Mouse (Mus musculus) limb, embryonic 13.5 days (tissue): ENCODE measurements around the gene Ripor2. TPM values are rescaled to one million over a fixed set of nuclear protein-coding genes. Genes with fewer than 3 reads are reported as not detected.

Experiments used
- ATAC-seq: fragments of 200-750 bp; cut with Nextera tagmentation; 2 replicates; pipeline ENCODE4 v1.8.0; 2017; ENCODE audit warnings: low read depth, moderate number of reproducible peaks, moderate TSS enrichment; ENCODE audit not compliant: low FRiP score
- H3K27ac ChIP-seq: fragments of 300-500 bp; sonication (generic); 2 replicates; pipeline ENCODE4 v1.5.1; 2015; ENCODE audit warnings: inconsistent platforms, mild to moderate bottlenecking, moderate library complexity
- H3K27me3 ChIP-seq: fragments of 300-500 bp; sonication (generic); 2 replicates; pipeline ENCODE4 v1.6.1; 2015; ENCODE audit warnings: mild to moderate bottlenecking, inconsistent platforms
- H3K36me3 ChIP-seq: fragments of 300-500 bp; sonication (generic); 2 replicates; pipeline ENCODE4 v1.6.1; 2015; ENCODE audit warnings: inconsistent platforms, mild to moderate bottlenecking, moderate library complexity
- H3K4me1 ChIP-seq: fragments of 300-500 bp; sonication (generic); 2 replicates; pipeline ENCODE4 v1.6.1; 2015; ENCODE audit warnings: inconsistent platforms
- H3K4me2 ChIP-seq: fragments of 300-500 bp; sonication (generic); replicated peaks from 2 replicates; pipeline ENCODE4 v1.6.1; 2015; ENCODE audit warnings: inconsistent platforms, mild to moderate bottlenecking, moderate library complexity
- H3K4me3 ChIP-seq: fragments of 300-500 bp; sonication (generic); 2 replicates; pipeline ENCODE4 v1.5.1; 2015; ENCODE audit warnings: moderate library complexity, mild to moderate bottlenecking, inconsistent platforms
- H3K9ac ChIP-seq: fragments of 300-500 bp; sonication (generic); 2 replicates; pipeline ENCODE4 v1.6.1; 2015; ENCODE audit warnings: mild to moderate bottlenecking, inconsistent platforms
- H3K9me3 ChIP-seq: fragments of 300-500 bp; sonication (generic); 2 replicates; pipeline ENCODE4 v1.6.1; 2016; ENCODE audit warnings: inconsistent platforms
- WGBS: fragments of 180-500 bp; shearing (Covaris S2); methylation state at CpG from one replicate; pipeline ENCODE4 v1.1.7; 2015; 5-methylcytosine and 5-hydroxymethylcytosine counted together
- polyA plus RNA-seq: library from polyadenylated mRNA; unstranded; fragments of >200 nt; fragmentation: Nextera tagmentation; extraction: Ambion mirVana; gene quantifications from 2 replicates; pipeline ENCODE4 v1.2.1, GENCODE M21; 2015

The Ripor2 gene
- polyA plus RNA-seq, 1 experiment from 2014 or later = 4.2 TPM

DNA sequence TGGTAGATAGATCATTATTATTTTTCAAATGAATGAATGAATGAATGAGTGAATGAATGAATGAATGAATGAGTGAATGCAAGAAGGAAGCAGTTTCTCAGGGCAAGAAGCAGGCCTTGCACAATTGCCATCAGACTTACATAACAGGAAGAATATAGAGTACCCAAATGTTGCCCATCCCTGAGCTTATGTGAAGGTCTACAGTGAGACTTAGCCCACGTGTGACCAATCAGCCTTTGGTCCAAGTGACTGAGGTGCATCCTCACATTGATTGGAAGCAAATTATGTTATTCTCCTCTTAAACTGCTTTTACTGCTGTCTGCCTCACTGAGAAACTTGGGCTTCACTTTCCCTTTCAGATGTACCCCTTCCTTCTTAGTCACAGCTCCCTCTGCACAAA is 26.7 kb downstream of the Ripor2 start:
- ATAC-seq = no peak

DNA sequence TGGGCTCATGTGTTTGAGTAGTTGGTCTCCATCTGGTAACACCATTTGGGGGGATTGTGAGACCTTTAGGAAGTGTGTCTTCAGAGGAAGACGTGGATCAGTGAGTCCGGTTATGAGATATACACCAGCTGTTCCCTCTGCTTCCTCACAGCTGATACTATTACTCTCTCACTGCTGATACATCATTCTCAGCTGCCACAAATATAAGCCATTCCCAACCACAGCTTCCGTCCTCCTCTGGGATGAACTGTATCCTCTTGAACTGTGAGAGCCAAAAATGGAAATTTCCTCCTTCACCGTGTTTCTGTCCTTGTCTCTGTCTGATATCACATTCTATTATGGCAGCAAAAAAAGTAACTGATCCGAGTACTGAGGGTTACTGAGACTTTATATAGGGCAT is 28.9 kb downstream of the Ripor2 start:
- ATAC-seq = no peak
- Histone ChIP-seq H3K4me2 (no peak overlapping the region), H3K9ac (no peak overlapping the region), H3K4me3 (no peak overlapping the region), H3K9me3 (no peaks in the 10 kb centered on the region), H3K27me3 (no peaks in the 10 kb centered on the region), H3K36me3 (no peaks in the 10 kb centered on the region), H3K4me1 (0 out of 2 replicates have a peak, but pooled peaks cover 5% of the 10 kb centered on the region), H3K27ac (no peak overlapping the region)
- WGBS = 74% methylated on average over 5 of the region's 5 CpGs

More for the DNA sequence above, 26.7 kb downstream of the Ripor2 start:
- H3K4me1 ChIP-seq = peaks cover 19% of the 10 kb centered on the region
- H3K9ac ChIP-seq = no peak overlapping the region
- H3K4me2 ChIP-seq = no peak overlapping the region
- no peak overlapping the region for H3K27ac ChIP-seq
- no peaks in the 10 kb centered on the region for H3K9me3 ChIP-seq
- WGBS = 70% methylated on average over 1 of the region's 1 CpGs
- no peaks in the 10 kb centered on the region for H3K36me3 ChIP-seq
- H3K27me3 ChIP-seq = no peaks in the 10 kb centered on the region
- H3K4me3 ChIP-seq = no peak overlapping the region

DNA sequence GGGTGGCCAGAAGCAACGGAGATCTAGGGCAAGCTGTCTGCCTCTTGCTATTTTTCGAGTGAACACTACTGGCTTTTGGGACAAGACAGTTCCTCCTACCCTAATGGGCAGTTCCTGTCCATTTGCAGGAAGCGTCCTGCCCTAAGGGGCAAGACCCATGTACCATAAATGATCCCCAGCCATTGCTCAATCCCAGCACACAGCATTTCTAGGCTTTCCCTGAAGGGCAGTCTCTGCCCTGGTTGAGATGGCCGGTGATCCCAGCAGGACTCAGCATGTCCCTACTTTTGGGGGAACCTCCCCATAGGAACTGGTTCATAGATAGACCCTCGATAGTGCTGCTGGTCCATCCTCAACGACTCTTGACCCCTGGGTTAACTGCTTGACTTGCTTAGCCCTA is 31.0 kb downstream of the Ripor2 start:
- 63% methylated on average over 6 of the region's 6 CpGs for WGBS
- no peak overlapping the region for H3K4me3 ChIP-seq

DNA sequence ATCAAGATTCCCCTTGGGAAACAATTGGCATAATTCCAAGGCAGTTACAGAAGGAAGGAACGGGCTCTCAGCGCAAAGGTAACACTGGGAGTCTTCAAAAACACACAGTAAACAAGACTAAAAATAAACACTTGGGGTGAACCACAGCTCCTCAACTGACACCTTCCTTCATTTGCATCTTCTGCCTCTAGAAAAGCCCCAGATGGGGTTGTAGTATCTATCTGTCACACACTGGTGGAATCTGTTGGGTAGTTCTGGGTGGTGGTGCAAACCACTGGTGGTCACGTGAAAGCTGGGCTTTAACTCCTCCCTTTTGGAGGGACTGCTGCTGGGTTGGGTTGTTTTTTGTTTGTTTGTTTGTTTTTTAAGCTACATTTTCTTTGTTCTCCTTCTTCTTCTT is 31.4 kb downstream of the Ripor2 start:
- Histone ChIP-seq H3K27me3 (no peaks in the 10 kb centered on the region), H3K9me3 (no peaks in the 10 kb centered on the region), H3K4me3 (no peak overlapping the region), H3K27ac (no peak overlapping the region), H3K9ac (no peak overlapping the region), H3K4me1 (0 out of 2 replicates have a peak, but pooled peaks cover 5% of the 10 kb centered on the region), H3K36me3 (no peaks in the 10 kb centered on the region), H3K4me2 (no peak overlapping the region)
- WGBS = 70% methylated on average over 3 of the region's 3 CpGs
- ATAC-seq = no peak

More for the DNA sequence above, 31.0 kb downstream of the Ripor2 start:
- no peaks in the 10 kb centered on the region for H3K9me3 ChIP-seq
- H3K4me2 ChIP-seq = no peak overlapping the region
- no peak overlapping the region for H3K9ac ChIP-seq
- no peak for ATAC-seq
- no peak overlapping the region for H3K27ac ChIP-seq
- no peaks in the 10 kb centered on the region for H3K27me3 ChIP-seq
- 0 out of 2 replicates have a peak, but pooled peaks cover 5% of the 10 kb centered on the region for H3K4me1 ChIP-seq
- no peaks in the 10 kb centered on the region for H3K36me3 ChIP-seq

DNA sequence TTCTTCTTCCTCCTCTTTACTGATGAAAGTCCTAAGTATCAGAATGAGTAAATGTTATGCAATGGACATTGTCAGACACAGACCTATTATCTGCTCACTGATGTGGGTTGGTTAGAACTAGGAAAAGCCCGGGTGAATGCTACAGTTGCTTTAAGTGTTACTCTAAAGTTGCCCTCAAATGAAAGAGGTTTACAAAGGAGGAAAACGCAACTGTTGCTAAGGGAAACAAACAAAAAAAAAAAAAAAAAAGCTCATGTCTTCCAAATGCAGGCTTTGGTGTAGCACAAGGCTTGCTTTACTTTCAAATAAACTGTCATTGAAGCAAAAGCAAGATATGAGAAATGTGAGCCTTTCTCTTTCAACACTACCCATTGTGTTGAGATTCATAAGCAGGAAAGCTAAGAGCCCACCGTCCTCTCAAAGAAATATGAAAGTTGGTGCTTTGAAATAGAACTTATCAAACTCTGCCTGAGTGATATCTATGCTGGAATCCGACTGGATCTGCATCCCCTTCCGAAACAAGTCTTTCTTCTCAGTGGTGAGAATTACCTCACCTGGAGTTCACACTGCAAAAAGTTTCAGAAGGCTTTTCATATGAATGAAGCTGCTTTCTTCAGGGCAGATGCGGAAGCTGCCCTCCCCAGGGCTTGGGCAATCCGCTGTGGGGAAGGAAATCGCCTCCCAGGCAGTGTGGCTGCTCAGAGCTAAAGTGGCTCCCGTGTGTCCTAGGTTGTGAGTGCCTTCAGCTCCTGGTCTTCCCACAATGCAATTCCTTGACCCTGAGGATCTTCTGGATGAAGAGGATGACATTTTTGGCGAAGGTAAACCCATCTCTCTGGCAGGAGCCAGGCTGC is 32.2 kb downstream of the Ripor2 start:
- no peak overlapping the region for H3K27ac ChIP-seq
- H3K36me3 ChIP-seq = no peaks in the 10 kb centered on the region
- H3K9me3 ChIP-seq = no peaks in the 10 kb centered on the region
- no peak overlapping the region for H3K9ac ChIP-seq
- WGBS = 67% methylated on average over 10 of the region's 10 CpGs
- no peak overlapping the region for H3K4me3 ChIP-seq
- no peak for ATAC-seq
- 0 out of 2 replicates have a peak, but pooled peaks cover 5% of the 10 kb centered on the region for H3K4me1 ChIP-seq
- no peaks in the 10 kb centered on the region for H3K27me3 ChIP-seq
- no peak overlapping the region for H3K4me2 ChIP-seq

DNA sequence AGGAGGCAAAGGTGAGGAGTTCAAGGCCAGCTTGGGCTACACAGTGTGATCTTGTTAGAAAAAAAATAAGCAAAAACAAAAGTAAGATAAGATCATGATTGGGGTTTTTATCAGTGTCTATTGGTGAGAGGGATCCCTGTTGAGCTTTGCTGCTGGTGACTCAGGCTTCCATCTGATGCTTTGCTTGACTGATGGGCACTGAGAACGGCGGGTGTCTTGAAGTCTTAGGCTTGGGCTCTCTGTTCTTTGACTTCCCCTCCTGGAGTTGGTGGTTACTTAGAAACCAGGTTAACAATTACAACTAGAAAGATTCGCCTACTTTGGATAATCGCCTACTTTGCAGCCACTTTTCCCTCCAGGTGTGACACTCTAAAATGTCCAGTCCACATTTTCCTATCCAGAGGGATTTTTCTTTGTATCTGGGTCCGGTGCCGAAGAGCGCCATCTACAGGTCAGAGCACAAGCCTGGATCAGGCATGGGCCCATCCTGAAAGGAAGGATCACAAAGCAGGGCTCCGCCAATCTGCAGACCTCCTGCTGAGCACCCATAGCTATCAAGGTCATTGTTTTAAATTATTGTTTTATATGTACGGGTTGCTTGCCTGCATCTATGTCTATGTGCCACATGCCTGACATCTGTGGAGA is 34.1 kb downstream of the Ripor2 start:
- Histone ChIP-seq H3K4me1 (0 out of 2 replicates have a peak, but pooled peaks cover 10% of the 10 kb centered on the region), H3K4me2 (no peak overlapping the region), H3K9ac (no peak overlapping the region), H3K4me3 (no peak overlapping the region), H3K36me3 (no peaks in the 10 kb centered on the region), H3K27ac (no peak overlapping the region), H3K9me3 (no peaks in the 10 kb centered on the region), H3K27me3 (no peaks in the 10 kb centered on the region)
- 59% methylated on average over 9 of the region's 9 CpGs for WGBS
- no peak for ATAC-seq

DNA sequence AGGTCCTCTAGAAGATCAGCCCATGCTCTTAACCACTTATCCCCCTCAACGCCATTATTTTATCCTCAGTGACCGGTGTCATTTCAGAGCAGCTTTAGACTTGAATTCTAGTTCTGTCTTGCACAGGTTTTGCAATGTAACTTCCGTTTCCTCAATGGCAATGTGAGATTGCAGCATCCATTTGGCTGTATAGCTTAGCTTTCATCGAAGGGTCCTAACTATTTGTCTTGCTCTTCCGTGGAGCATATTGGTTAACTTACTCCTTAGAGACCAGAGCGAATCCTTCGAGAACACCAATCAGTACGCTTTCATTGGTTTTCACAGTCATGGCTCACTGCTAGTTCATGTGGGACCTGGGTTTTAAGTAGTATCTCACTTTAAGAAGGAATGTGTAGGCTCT is 34.7 kb downstream of the Ripor2 start:
- 0 out of 2 replicates have a peak, but pooled peaks cover 10% of the 10 kb centered on the region for H3K4me1 ChIP-seq
- 84% methylated on average over 8 of the region's 8 CpGs for WGBS
- no peak overlapping the region for H3K4me3 ChIP-seq
- H3K36me3 ChIP-seq = no peaks in the 10 kb centered on the region
- no peaks in the 10 kb centered on the region for H3K27me3 ChIP-seq
- no peak overlapping the region for H3K4me2 ChIP-seq
- no peak for ATAC-seq
- H3K9me3 ChIP-seq = no peaks in the 10 kb centered on the region
- H3K27ac ChIP-seq = no peak overlapping the region
- no peak overlapping the region for H3K9ac ChIP-seq

DNA sequence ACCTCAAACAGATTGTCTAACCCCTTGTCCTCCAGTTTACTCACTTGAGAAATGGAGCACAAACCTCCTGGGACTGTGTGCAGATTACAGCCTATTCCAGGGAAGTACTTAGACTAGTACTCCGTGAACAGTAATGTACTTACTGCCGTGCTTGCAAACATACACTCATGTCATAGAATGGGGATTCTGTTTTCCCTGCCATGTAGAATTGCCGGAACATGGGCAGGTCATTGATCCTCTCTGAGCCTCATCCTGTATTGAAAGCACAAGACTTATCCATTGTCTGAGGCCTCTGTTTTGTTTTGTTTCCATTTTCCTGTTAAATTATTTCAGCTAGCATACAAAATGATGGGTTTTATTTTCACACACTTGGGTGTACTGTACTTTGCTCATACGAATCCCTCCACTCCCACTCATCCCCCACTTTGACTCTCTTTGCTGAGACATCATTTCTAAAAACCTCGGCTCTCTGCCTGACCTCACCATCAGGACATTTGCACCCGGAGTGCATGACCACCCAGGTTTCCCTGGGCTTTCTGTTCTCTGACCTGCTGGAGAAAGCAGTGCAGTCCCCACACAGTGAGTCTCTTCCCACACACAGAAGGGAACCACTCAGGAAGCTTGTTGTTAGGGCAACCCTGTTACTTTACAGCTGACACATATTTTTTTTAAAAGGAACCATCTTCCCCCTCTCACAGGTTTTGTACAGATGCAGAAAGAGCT is 35.2 kb downstream of the Ripor2 start:
- H3K27ac ChIP-seq = no peak overlapping the region
- no peak overlapping the region for H3K9ac ChIP-seq
- H3K4me1 ChIP-seq = 0 out of 2 replicates have a peak, but pooled peaks cover 10% of the 10 kb centered on the region
- H3K4me2 ChIP-seq = no peak overlapping the region
- no peaks in the 10 kb centered on the region for H3K36me3 ChIP-seq
- no peaks in the 10 kb centered on the region for H3K27me3 ChIP-seq
- no peak overlapping the region for H3K4me3 ChIP-seq
- ATAC-seq = no peak
- WGBS = 70% methylated on average over 6 of the region's 6 CpGs
- no peaks in the 10 kb centered on the region for H3K9me3 ChIP-seq

DNA sequence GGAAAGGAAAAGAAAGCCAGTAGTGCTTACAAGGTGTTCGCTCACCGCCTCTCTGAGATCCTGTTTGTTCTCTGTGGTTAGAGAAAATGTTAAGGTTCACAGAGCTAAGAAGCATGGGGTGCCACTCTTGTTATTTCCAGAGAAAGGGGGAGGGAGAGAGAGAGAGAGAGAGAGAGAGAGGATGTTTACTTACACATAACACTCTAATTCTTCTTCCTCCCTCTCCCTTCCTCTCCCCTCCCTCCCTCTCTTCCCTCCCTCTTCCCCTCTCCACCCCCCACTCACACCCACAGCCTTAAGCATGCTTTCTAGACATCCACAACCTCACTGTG is 35.8 kb downstream of the Ripor2 start:
- no peaks in the 10 kb centered on the region for H3K27me3 ChIP-seq
- H3K4me2 ChIP-seq = no peak overlapping the region
- ATAC-seq = no peak
- 75% methylated on average over 2 of the region's 2 CpGs for whole genome bisulfite sequencing
- 0 out of 2 replicates have a peak, but pooled peaks cover 10% of the 10 kb centered on the region for H3K4me1 ChIP-seq
- no peaks in the 10 kb centered on the region for H3K9me3 ChIP-seq
- no peak overlapping the region for H3K27ac ChIP-seq
- H3K9ac ChIP-seq = no peak overlapping the region
- no peak overlapping the region for H3K4me3 ChIP-seq
- H3K36me3 ChIP-seq = no peaks in the 10 kb centered on the region

DNA sequence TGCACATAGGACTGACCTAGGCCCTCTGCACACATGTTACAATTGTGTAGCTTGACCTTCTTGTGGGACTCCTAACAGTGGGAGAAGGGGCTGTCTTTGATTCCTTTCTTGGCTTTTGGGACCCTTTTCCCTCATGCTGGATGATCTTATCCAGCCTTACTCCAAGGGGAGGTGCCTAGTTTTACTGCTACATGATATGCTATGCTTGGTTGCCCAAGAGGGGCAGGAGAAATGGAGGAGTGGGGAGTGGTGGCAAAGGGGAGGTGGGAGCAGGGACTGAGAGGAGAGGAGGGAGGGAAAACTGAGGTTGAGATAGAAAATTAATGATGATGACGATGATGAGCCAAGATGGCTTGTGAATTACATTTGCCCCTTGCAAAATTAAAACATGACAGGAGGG is 37.7 kb downstream of the Ripor2 start:
- 92% methylated on average over 1 of the region's 1 CpGs for WGBS
- Histone ChIP-seq H3K4me1 (0 out of 2 replicates have a peak, but pooled peaks cover 5% of the 10 kb centered on the region), H3K36me3 (no peaks in the 10 kb centered on the region), H3K4me3 (no peak overlapping the region), H3K27me3 (no peaks in the 10 kb centered on the region), H3K9me3 (no peaks in the 10 kb centered on the region), H3K4me2 (no peak overlapping the region), H3K9ac (no peak overlapping the region), H3K27ac (no peak overlapping the region)
- ATAC-seq = no peak

DNA sequence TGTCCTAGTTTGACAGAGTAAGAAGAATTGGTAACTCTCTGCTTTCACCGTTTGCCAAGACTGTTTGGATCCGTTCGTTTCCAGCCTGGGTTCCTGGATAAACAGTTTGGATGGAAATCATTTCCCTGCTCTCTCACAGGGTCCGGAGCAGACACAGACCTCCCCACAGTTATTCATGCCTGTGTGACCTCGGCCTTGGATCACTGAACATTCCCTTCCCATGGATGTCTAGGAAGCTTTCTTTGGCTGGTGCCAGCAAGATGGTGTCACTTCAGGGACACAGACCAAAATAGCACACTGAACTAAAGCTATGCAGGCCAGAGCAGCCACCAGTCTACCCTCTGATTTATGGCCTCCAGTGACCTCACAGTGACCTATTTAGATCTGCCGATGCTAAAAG is 38.5 kb downstream of the Ripor2 start:
- 37% methylated on average over 6 of the region's 6 CpGs for WGBS
- Histone ChIP-seq H3K4me2 (no peak overlapping the region), H3K4me1 (0 out of 2 replicates have a peak, but pooled peaks cover 5% of the 10 kb centered on the region), H3K9ac (no peak overlapping the region), H3K36me3 (no peaks in the 10 kb centered on the region), H3K27ac (no peak overlapping the region), H3K27me3 (no peaks in the 10 kb centered on the region), H3K9me3 (no peaks in the 10 kb centered on the region), H3K4me3 (no peak overlapping the region)
- ATAC-seq = no peak

DNA sequence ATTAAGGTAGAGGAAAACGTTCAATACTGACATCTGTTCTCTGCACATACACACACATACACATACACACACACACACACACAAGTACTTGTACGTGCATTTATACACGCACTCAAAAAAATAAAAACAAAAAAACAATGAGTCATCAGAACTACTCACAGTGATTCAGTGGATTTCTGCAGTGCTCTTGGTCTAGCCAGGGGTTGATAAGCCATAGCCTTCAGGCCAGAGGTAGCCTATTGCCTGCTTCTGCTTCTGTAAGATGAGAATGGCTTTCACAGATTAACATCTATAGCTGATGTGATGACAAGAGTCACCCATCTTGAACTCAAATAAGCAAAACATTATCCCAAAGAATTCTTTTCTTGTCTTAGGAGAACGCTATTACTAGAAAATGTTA is 41.6 kb downstream of the Ripor2 start:
- H3K4me3 ChIP-seq = no peak overlapping the region
- H3K4me2 ChIP-seq = no peak overlapping the region
- H3K9ac ChIP-seq = no peak overlapping the region
- 87% methylated on average over 4 of the region's 4 CpGs for WGBS
- H3K27ac ChIP-seq = no peak overlapping the region
- H3K4me1 ChIP-seq = 0 out of 2 replicates have a peak, but pooled peaks cover 9% of the 10 kb centered on the region
- no peaks in the 10 kb centered on the region for H3K36me3 ChIP-seq
- no peaks in the 10 kb centered on the region for H3K9me3 ChIP-seq
- H3K27me3 ChIP-seq = no peaks in the 10 kb centered on the region
- no peak for ATAC-seq
